In the genomic region with DNA sequence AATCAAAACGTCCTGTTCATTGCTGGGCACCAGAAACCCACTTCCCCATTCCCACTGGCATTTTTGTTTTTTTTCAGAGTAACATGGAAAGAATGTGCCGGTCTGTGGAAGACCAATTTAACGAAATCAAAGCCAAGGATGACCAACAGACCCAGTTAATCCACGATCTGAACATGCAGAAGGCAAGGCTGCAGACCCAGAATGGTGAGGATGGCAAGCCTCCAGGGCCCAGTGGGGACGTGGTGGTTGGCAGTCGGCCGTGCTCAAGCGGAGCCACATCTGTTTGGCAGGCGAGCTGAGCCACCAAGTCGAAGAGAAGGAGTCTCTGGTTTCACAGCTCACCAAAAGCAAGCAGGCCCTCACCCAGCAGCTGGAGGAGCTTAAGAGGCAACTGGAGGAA, we compare ENCODE assay signal across 17 mouse cellular contexts. TPM values are rescaled to one million over a fixed set of nuclear protein-coding genes. Genes with fewer than 3 reads are reported as not detected.
"Had no signal": no experiment of that assay in that cellular context is flagged by ENCODE, and none has a peak within 500 bp of the region (broad histone marks: within the 10 kb centered on the region; RNA-seq: fewer than 3 reads in every experiment).

No protein-coding gene starts in this region.

- H3K4me1 ChIP-seq: midbrain, embryonic 13.5 days; neural tube, embryonic 15.5 days had no signal

- H3K4me2 ChIP-seq: midbrain, embryonic 13.5 days; neural tube, embryonic 15.5 days had no signal

- H3K9me3 ChIP-seq: midbrain, embryonic 13.5 days; neural tube, embryonic 15.5 days had no signal

- H3K27ac ChIP-seq: kidney, postnatal 0 days; layer of hippocampus, adult 2 months; liver, embryonic 14.5 days; midbrain, embryonic 13.5 days; neural tube, embryonic 15.5 days had no signal

- DNase-seq: kidney, adult 9 months; kidney, postnatal 4 days; lung, adult 18-20 months; right cerebral cortex, adult 18-20 months; right cerebral cortex, postnatal 25 days; thymus, adult 18-20 months; thymus, postnatal 14 days had no signal

- H3K4me3 ChIP-seq: layer of hippocampus, adult 2 months; midbrain, embryonic 13.5 days; myocyte; neural tube, embryonic 15.5 days had no signal

- H3K9ac ChIP-seq: liver, embryonic 14.5 days; midbrain, embryonic 13.5 days; neural tube, embryonic 15.5 days had no signal

- H3K27me3 ChIP-seq: midbrain, embryonic 13.5 days; neural tube, embryonic 15.5 days had no signal

- ATAC-seq: midbrain, embryonic 13.5 days had no signal

- H3K36me3 ChIP-seq: midbrain, embryonic 13.5 days; neural tube, embryonic 15.5 days had no signal

RNA-seq across cellular contexts. Expression of a gene that starts 36.6 kb away (rescaled TPM):
- total RNA-seq: liver, adult 2 months; megakaryocyte-erythroid progenitor cell, adult 5-6 weeks had no signal
- polyA plus RNA-seq: kidney, postnatal 0 days; liver, adult 2 months; liver, embryonic 14.5 days; midbrain, embryonic 13.5 days; stomach, embryonic 14.5 days; urinary bladder, adult 2 months had no signal
